Mouse (Mus musculus) forebrain, postnatal 0 days (tissue): ENCODE results near the gene Pik3cg. TPM values are rescaled to one million over a fixed set of nuclear protein-coding genes. Genes with fewer than 3 reads are reported as not detected.

Experiments used
- ATAC-seq: fragments of 200-750 bp; cut with Nextera tagmentation; 2 replicates; pipeline ENCODE4 v1.8.0; 2017; ENCODE audit warnings: mild to moderate bottlenecking, moderate library complexity
- DNase-seq: peaks from one replicate; pipeline ENCODE4 v3.0.0-alpha.2; 2015
- H3K27ac ChIP-seq: fragments of 300-500 bp; sonication (generic); 2 replicates; pipeline ENCODE4 v1.5.1; 2014; ENCODE audit warnings: low read depth, mild to moderate bottlenecking, antibody characterized with exemption, low read length, moderate library complexity, mixed read lengths
- H3K27me3 ChIP-seq: fragments of 300-500 bp; sonication (generic); 2 replicates; pipeline ENCODE4 v1.6.1; 2014; ENCODE audit warnings: mild to moderate bottlenecking, low read length, mixed read lengths; ENCODE audit not compliant: insufficient read depth
- H3K36me3 ChIP-seq: fragments of 300-500 bp; sonication (generic); 2 replicates; pipeline ENCODE4 v1.6.1; 2014; ENCODE audit warnings: mild to moderate bottlenecking, moderate library complexity; ENCODE audit not compliant: insufficient read depth
- H3K4me1 ChIP-seq: fragments of 300-500 bp; sonication (generic); 2 replicates; pipeline ENCODE4 v1.6.1; 2014; ENCODE audit warnings: antibody characterized with exemption; ENCODE audit not compliant: insufficient read depth
- H3K4me2 ChIP-seq: fragments of 300-500 bp; sonication (generic); 2 replicates; pipeline ENCODE4 v1.6.1; 2014; ENCODE audit warnings: low read depth, mild to moderate bottlenecking, moderate library complexity
- H3K4me3 ChIP-seq: fragments of 300-500 bp; sonication (generic); 2 replicates; pipeline ENCODE4 v1.5.1; 2014; ENCODE audit warnings: low read depth, low read length, mixed read lengths
- H3K9ac ChIP-seq: fragments of 300-500 bp; sonication (generic); 2 replicates; pipeline ENCODE4 v1.6.1; 2014; ENCODE audit warnings: mild to moderate bottlenecking
- H3K9me3 ChIP-seq: fragments of 300-500 bp; sonication (generic); 2 replicates; pipeline ENCODE4 v1.6.1; 2016; ENCODE audit warnings: low read length
- CTCF ChIP-seq: sonication (generic); IDR thresholded peaks from 2 replicates; pipeline ENCODE4 v1.5.1; 2016; ENCODE audit warnings: antibody characterized with exemption, control low read depth, low read depth
- WGBS: fragments of 180-500 bp; shearing (Covaris S2); extraction: QIAGEN DNeasy Blood & Tissue Kit; methylation state at CpG from one replicate; pipeline ENCODE4 v1.1.7; 2014; 5-methylcytosine and 5-hydroxymethylcytosine counted together
- polyA plus RNA-seq: library from polyadenylated mRNA; unstranded; fragments of >200 nt; fragmentation: Nextera tagmentation; extraction: Ambion mirVana; gene quantifications from 2 replicates; pipeline ENCODE4 v1.2.1, GENCODE M21; 2015
- total RNA-seq: library from RNA; depleted of rRNA; stranded (reverse); fragments of >200 nt; gene quantifications from 2 replicates; pipeline ENCODE4 v1.2.3, GENCODE M21; 2014

Gene Pik3cg
- total and polyA plus RNA-seq, 2 experiments from 2014 or later: 1.0 to 1.2 TPM

DNA sequence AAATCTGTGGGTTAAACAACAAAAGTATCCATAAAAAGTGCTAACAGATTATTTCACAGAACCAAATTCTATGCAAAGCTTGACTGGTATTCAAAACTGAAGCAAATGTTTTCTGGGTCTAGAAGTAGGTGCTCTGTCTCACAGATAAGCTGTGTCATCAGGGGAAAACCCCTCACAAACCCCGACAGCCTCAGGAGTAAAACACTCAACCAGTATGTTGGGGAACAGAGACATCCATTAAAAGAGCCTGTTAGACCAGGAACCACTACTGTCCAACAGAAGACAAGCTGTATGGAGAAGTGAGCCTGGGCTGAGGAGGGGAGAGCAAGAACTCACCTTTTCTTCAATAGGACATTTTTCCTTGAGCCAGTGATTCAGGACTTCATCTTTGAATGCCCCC is 14.1 kb downstream of the Pik3cg start:
- Histone ChIP-seq H3K27ac (no peak overlapping the region), H3K9ac (no peak overlapping the region), H3K9me3 (no peaks in the 10 kb centered on the region), H3K4me2 (no peak overlapping the region), H3K4me3 (no peak overlapping the region), H3K4me1 (no peaks in the 10 kb centered on the region), H3K27me3 (no peaks in the 10 kb centered on the region), H3K36me3 (no peaks in the 10 kb centered on the region)
- 85% methylated on average over 1 of the region's 1 CpGs for WGBS
- TF ChIP-seq CTCF: no peak
- no peak for ATAC-seq
- no peak for DNase-seq

DNA sequence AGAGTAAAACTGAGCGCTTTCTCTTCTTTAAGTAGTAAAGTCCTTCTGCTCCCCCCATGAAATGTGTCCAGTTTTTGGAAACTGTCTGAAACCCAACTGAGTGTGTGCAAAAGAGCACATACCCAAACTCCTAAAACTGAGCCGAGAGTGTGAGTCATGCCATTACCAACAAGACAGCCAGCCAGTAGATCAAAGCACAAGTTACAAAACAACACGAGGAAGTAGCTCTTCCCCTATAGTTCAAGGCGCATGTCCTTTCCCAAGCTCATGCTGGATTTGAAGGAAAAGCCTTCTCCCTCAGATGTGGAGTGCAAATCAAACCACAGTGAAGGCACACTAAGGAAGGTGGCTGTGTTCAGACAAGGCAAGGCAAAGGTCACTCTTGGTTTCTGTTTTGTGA is 17.5 kb downstream of the Pik3cg start:
- Histone ChIP-seq H3K36me3 (no peaks in the 10 kb centered on the region), H3K9me3 (no peaks in the 10 kb centered on the region), H3K27me3 (no peaks in the 10 kb centered on the region), H3K9ac (no peak overlapping the region), H3K27ac (no peak overlapping the region), H3K4me3 (no peak overlapping the region), H3K4me1 (no peaks in the 10 kb centered on the region), H3K4me2 (no peak overlapping the region)
- TF ChIP-seq CTCF: no peak
- DNase-seq (no peak), ATAC-seq (no peak)
- 85% methylated on average over 4 of the region's 4 CpGs for WGBS

DNA sequence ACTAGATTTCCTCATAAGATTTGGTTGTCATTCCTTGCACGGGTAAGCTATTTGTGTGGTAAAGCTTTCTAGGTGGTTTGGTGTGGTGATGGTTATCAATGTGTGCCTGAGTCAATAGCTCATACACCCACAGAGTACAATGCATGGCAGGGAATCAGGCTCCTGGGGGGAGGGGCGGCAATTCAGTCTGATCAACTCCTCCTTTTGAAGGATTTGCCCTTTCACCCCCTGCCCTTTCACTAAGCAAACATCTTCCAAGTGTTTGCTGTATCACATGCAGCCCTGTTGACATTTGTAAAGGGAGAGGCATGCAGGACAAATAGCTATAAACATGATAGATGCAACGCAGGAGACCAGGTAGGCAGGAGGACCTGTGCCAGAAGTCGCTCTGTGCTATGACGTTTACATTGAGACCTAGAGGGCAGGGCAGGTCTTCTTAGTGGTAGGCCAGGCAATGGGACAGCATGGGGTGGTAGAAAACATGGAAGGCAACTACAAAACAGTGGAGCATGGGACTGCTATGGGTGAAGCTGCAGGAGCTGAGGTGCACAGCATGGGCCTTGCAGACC is 20.7 kb downstream of the Pik3cg start:
- H3K27me3 ChIP-seq: no peaks in the 10 kb centered on the region
- TF ChIP-seq CTCF: no peak
- H3K36me3 ChIP-seq: no peaks in the 10 kb centered on the region
- H3K9ac ChIP-seq: no peak overlapping the region
- no peaks in the 10 kb centered on the region for H3K9me3 ChIP-seq
- no peak overlapping the region for H3K27ac ChIP-seq
- no peak for DNase-seq
- no peak overlapping the region for H3K4me3 ChIP-seq
- WGBS: 61% methylated on average over 5 of the region's 5 CpGs
- H3K4me2 ChIP-seq: no peak overlapping the region
- no peak for ATAC-seq
- no peaks in the 10 kb centered on the region for H3K4me1 ChIP-seq

DNA sequence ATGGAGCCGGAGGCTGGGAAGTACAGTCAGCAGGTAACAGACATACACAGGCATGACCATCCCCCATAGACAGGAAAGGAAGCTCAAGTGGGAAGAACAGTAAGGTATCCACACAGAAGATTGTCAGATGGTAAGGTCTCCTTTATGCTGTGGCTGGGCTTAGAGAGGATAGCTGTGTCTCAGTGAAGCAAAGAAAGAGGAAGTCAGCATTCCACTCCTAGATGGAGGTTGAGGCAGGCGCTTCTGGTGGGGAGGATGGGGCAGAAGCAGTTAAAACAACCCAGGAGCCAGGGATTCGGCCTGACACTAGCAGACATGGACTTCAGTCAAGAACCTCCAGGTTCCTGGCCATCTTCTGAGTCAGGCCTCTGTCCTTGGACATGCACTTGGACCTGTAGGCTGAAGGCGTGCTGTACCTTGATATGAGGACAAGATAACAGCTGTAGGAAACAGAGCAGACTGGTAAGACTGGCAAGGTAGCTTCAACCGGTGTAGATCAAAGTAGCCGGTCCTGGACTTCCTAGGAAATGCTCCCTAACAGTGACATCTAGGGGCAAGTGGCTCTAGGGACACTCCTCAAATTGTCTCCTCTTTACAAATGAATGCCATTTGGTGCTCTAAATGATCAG is 21.7 kb downstream of the Pik3cg start:
- no peaks in the 10 kb centered on the region for H3K9me3 ChIP-seq
- no peak overlapping the region for H3K9ac ChIP-seq
- WGBS: 89% methylated on average over 6 of the region's 6 CpGs
- no peaks in the 10 kb centered on the region for H3K4me1 ChIP-seq
- H3K4me2 ChIP-seq: no peak overlapping the region
- no peaks in the 10 kb centered on the region for H3K27me3 ChIP-seq
- TF ChIP-seq CTCF: no peak
- DNase-seq (no peak), ATAC-seq (no peak)
- H3K4me3 ChIP-seq: no peak overlapping the region
- H3K27ac ChIP-seq: no peak overlapping the region
- H3K36me3 ChIP-seq: no peaks in the 10 kb centered on the region

DNA sequence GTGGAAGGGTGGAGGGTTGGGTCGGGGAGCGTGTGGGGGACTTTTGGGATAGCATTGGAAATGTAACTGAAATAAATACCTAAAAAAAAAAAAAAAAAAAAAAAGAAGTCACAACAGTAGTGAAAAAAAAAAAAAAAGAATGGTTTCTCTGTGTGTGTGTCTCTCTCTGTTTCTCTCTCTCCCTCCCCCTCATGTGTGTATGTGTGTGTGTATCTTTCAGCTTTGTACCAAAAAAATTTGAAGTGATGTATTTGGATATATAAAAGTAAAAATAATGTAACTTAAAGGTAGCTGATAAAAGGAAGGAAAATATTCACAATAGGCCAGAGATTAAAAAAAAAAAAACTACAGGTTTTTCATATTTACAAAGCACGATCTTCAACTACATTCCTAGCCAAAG is 23.6 kb downstream of the Pik3cg start:
- no peak overlapping the region for H3K9ac ChIP-seq
- no peak overlapping the region for H3K27ac ChIP-seq
- no peaks in the 10 kb centered on the region for H3K4me1 ChIP-seq
- no peak overlapping the region for H3K4me2 ChIP-seq
- no peak for TF ChIP-seq CTCF
- 97% methylated on average over 3 of the region's 3 CpGs for WGBS
- ATAC-seq (no peak), DNase-seq (no peak)
- H3K27me3 ChIP-seq: no peaks in the 10 kb centered on the region
- H3K4me3 ChIP-seq: no peak overlapping the region
- no peaks in the 10 kb centered on the region for H3K36me3 ChIP-seq
- H3K9me3 ChIP-seq: no peaks in the 10 kb centered on the region

DNA sequence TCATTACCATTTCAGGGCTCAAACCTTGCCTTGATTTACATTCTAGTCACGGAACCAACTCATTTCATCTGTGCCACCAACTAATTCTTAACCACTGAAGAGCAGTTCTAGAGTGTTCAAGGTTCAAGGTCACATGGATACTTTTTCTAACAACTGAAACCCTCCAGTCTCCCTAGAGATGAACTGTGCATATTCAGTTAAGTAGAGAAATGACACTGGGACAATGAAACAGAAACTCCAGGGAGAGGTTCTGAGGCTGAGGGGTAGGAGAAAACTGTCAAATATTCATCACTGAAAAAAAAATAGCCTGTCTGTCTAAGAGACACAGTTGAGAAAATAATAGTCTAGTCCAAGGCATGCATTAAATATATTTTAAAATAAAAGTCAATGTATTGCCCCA is 24.9 kb downstream of the Pik3cg start:
- no peak overlapping the region for H3K9ac ChIP-seq
- TF ChIP-seq CTCF: no peak
- WGBS: 40% methylated on average over 1 of the region's 1 CpGs
- DNase-seq (no peak), ATAC-seq (no peak)
- no peaks in the 10 kb centered on the region for H3K36me3 ChIP-seq
- H3K27me3 ChIP-seq: no peaks in the 10 kb centered on the region
- no peak overlapping the region for H3K4me3 ChIP-seq
- H3K4me1 ChIP-seq: no peaks in the 10 kb centered on the region
- no peaks in the 10 kb centered on the region for H3K9me3 ChIP-seq
- no peak overlapping the region for H3K27ac ChIP-seq
- H3K4me2 ChIP-seq: no peak overlapping the region

DNA sequence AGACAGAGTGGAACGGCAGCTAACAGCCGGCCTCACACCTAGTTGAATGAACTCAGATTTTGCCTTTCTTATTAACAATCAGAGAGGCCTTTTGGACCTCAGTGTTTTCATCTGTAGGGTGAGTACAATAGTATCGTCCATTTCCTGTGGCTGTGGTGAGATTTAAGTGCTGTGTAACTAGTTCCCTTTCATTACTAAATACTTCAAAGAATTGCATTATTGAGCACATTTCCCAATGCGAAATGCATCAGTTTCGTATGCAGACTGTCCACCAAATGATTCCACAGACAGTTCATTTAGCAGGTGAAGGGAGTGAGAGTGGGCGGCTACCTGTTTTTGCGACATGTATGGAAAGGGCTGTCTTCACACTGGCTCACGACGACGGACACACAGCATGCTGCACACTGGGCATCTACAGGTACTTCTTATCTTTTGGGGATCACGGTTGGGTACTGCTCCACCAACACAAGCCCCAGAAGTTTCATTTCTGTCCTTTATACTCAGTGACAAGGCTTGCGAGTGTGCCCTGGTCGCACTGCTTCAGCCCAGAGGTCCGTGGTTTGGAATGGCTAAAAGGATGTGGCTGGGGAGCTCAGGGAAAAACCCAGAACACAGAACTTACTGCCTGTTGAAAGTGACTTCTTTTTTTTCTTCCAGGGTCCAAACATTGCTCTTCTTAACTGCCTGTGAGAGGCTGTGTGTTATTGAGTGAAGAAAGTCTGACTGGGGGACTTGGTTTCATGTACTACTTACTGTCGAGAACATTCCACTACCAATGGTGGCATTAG is 25.6 kb downstream of the Pik3cg start:
- no peaks in the 10 kb centered on the region for H3K36me3 ChIP-seq
- no peak for TF ChIP-seq CTCF
- no peak overlapping the region for H3K9ac ChIP-seq
- DNase-seq: no peak
- no peak overlapping the region for H3K4me3 ChIP-seq
- WGBS: 86% methylated on average over 15 of the region's 15 CpGs
- ATAC-seq: no peak
- H3K4me1 ChIP-seq: no peaks in the 10 kb centered on the region
- H3K27me3 ChIP-seq: no peaks in the 10 kb centered on the region
- no peak overlapping the region for H3K4me2 ChIP-seq
- H3K27ac ChIP-seq: no peak overlapping the region
- H3K9me3 ChIP-seq: no peaks in the 10 kb centered on the region
